Mouse (Mus musculus) megakaryocyte progenitor cell, adult 5-6 weeks (primary cell): ENCODE results near the gene Pdzk1ip1. TPM values are rescaled to one million over a fixed set of nuclear protein-coding genes. Genes with fewer than 3 reads are reported as not detected.

Experiments used
- ATAC-seq: replicated peaks from 2 replicates; pipeline ENCODE4 v1.8.0; 2016; ENCODE audit warnings: mild to moderate bottlenecking, moderate TSS enrichment, inconsistent platforms; ENCODE audit not compliant: poor library complexity
- total RNA-seq, 2 experiments: library from RNA; stranded (forward) in 1 of 2; stranded (reverse) in 1 of 2; fragments of 157-497, 149-512 nt in 1 of 2; fragments of 200-1000 nt in 1 of 2; gene quantifications; 2 replicates each; pipeline versions ENCODE4 v1.2.3 to v1.2.4; 2015 to 2017

Gene Pdzk1ip1
- total RNA-seq, 2 experiments from 2014 or later: 5.2 to 11.2 TPM

DNA sequence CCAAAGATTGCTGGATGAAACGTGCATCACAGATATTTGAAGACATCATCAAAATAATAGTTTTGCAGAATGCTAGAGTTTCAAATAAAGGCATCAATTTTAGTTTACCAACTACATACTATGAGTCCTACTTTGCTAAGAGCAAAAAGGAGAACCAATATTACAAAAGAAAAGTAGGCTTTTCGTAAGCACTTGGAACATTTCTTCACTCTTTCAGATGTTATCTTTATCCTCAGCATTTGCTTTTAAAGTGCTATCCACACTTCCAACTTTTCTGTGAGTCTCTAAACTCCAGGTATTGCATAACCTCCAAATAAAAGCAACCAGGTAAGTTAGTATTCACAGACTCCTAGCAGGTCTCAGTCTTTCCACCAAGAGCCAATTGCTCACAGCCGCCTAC lies 31.1 kb downstream of the Pdzk1ip1 start:
- peak; percentile 41 for ATAC-seq

DNA sequence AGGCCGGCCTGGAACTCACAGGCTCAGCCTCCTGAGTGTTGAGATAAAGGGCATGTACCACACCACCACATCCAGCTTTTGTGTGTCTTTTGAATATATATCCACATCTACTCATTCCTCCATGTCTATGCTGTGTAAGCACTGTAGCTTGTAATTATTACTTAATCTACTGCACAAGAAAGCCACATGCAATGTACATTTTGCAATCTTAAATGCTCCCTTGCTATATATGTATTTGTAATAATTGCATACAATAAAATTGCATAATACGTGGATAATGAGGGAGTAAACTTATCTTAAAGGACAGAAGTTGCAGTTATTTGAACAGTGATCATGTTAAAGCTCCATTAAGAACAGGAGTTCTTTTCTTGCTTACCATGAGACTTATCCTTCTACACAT lies 32.7 kb downstream of the Pdzk1ip1 start:
- ATAC-seq: peak; percentile 64

DNA sequence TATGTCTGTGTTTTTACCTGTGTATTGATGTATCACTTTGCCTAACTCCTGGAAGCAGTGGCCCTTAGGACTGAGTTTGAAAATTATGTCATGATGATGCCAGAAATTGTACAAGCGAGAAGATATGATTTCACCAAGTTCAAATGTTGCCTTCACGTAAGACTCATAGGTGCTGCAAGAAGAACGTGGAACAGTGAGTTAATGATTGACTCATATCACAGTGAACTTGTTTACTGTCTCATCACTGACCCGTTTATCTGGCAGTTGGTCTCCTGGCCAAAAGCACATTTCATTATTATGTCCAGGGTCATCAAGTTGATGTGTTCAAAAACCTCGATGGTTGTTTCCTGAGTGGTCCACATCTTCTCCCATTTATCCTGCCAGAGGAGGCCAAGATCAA lies 33.1 kb downstream of the Pdzk1ip1 start:
- ATAC-seq: no peak

DNA sequence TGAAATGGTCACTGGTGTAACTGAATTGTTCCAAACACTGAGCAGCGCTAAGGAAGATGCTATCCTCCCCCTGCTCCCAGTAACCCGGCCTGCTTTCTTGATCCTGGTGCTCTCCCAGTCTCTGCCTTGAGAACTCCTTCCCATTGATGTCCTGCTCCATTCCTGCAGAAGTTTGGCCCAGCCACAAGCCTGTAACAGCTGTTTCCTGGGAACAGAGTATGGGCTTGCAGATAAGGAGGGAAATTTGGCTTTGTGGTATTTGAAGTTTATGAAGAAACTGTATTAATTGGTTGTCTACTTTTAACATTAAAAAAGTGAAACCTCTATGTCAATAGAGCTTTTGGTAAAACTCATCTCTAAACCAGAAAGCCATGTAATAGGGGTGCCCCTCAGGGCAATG lies 35.0 kb downstream of the Pdzk1ip1 start:
- no peak for ATAC-seq

DNA sequence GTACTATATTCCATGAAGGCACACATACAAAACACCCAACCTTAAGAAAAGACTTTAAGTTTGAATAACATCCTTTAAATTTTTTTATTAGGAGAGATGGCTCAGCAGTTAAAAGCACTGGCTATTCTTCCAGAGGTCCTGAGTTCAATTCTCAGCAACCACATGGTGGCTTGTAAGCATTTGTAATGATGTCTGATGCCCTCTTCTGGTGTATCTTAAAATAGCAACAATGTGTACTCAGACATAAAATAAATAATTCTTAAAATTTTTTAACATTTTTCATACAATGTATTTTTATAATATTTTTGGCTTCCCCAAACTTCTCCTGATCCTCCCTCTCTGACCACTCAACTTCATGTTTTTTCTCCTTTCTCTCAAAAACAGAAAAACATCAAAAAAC lies 36.2 kb downstream of the Pdzk1ip1 start:
- peak; percentile 51; the same call in 1 of the 2 replicates for ATAC-seq

DNA sequence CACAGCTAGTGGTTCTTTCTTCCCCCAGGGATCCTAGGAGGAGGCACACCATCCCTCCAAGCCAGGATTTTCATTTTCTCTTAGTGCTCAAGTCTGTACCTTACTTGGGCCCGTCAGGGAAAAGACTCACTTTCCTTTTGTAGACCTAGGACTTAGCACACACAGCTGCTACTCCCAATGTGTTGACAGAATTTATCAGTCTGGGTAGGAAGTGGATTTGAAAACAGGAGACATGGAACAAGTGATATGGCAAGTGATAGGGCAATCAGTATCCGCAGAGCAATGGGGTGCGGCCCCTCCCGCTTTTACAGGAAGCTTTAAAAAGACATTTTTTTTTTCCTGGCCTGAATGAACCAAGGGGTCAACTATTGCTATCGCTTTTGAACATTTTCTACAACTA lies 44.6 kb downstream of the Pdzk1ip1 start:
- peak; percentile 46 for ATAC-seq

DNA sequence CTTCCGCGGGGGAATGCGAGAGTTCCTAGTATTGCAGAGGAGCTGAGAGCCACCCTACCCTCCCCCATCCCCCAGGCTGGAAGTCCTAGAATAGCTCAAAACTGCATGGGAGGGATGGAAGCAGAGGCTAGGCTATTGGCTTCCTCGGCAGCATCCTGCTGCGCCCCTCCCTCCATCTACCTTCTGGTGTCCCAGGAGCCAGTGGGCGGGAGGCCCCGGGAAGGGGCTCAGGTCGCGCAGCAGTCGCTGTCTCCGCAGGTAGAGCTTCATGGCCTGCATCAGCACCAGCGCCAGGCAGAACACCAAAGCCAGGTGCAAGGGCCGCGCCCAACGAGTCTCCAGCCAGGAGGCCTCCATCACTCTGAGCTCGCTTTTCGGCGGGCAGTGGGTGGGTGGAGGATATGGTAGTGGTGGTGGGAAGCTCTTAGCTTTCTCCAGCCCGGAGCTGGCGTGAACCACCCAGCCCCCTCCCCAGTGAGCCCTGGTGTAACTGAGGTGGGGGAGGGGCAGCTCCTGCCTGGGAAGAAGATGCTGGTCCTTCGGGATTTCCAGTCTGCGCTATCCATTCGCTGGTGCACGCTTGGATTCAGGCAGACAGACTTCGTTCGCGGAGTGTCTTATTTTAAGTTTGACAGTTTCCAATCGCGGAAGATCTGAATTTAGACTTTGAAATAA lies 45.2 kb downstream of the Pdzk1ip1 start, which contains the start of gene Cyp4x1:
Cyp4x1 (minus strand) TSS at position 661 of the 675 bp plus-strand sequence.
- no peak; the same call in 1 of the 2 replicates for ATAC-seq

DNA sequence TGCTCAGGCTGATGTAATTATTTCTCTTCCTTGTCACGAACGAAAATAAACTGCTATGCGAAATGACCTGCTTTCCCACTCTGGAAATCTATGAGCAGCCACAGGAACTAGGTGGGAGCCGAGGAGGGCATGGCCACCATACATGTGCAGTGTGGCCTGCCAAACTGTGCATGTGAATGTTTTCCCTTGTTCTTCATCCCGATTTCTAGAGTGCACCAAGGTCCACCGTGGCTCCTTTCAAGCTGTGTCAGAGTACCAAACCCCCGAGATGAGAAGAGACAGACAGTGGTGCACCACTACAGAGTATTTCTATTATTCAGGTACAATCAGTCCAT lies 45.8 kb downstream of the Pdzk1ip1 start:
- no peak for ATAC-seq

Other genes with a start within 250 kb of the Pdzk1ip1 start
- 0.12 and 0.29 TPM in 2 replicates for gene Foxd2, start 179.8 kb upstream of the Pdzk1ip1 start, total RNA-seq (2015)
- gene Foxd2, start 179.8 kb upstream of the Pdzk1ip1 start, total RNA-seq (2017): 0.27 TPM in 1 of 2 replicates, not detected in the other
- gene Foxe3, start 162.7 kb upstream of the Pdzk1ip1 start, total RNA-seq (2015): not detected in 2 replicates
- not detected in 2 replicates for gene Foxe3, start 162.7 kb upstream of the Pdzk1ip1 start, total RNA-seq (2017)
- 76.3 and 76.4 TPM in 2 replicates for gene Cmpk1, start 101.5 kb upstream of the Pdzk1ip1 start, total RNA-seq (2015)
- gene Cmpk1, start 101.5 kb upstream of the Pdzk1ip1 start, total RNA-seq (2017): 145 and 167 TPM in 2 replicates
- 38.4 and 42.3 TPM in 2 replicates for gene Stil, start 88.5 kb upstream of the Pdzk1ip1 start, total RNA-seq (2015)
- 13.2 and 13.6 TPM in 2 replicates for gene Stil, start 88.5 kb upstream of the Pdzk1ip1 start, total RNA-seq (2017)
- 17.3 and 22.6 TPM in 2 replicates for gene Tal1, start 32.3 kb upstream of the Pdzk1ip1 start, total RNA-seq (2015)
- 9.2 and 16.3 TPM in 2 replicates for gene Tal1, start 32.3 kb upstream of the Pdzk1ip1 start, total RNA-seq (2017)
- gene Cyp4x1, start 45.6 kb downstream of the Pdzk1ip1 start, total RNA-seq (2015): not detected in 2 replicates
- not detected in 2 replicates for gene Cyp4x1, start 45.6 kb downstream of the Pdzk1ip1 start, total RNA-seq (2017)
- not detected in 2 replicates for gene Cyp4a29, start 153.4 kb downstream of the Pdzk1ip1 start, total RNA-seq (2015)
- gene Cyp4a29, start 153.4 kb downstream of the Pdzk1ip1 start, total RNA-seq (2017): not detected in 2 replicates
- not detected in 2 replicates for gene Cyp4a12a, start 210.3 kb downstream of the Pdzk1ip1 start, total RNA-seq (2015)
- not detected in 2 replicates for gene Cyp4a12a, start 210.3 kb downstream of the Pdzk1ip1 start, total RNA-seq (2017)